Mouse (Mus musculus) adrenal gland, postnatal 10 days (tissue): ENCODE data around the gene Phc1. TPM values are rescaled to one million over a fixed set of nuclear protein-coding genes. Genes with fewer than 3 reads are reported as not detected.

Experiments used
- DNase-seq: peaks from one replicate; pipeline ENCODE4 v3.0.0; 2021; ENCODE audit warnings: mixed read lengths
- total RNA-seq, 2 experiments: library from RNA; stranded (reverse); gene quantifications; 2 replicates each; pipeline ENCODE4 v1.2.3; 2021

Phc1 gene
- total RNA-seq, 2 experiments from 2014 or later = 24.3 to 29.1 TPM

- peak; percentile 81 for DNase-seq
Measured at GRCm38 (mm10) chr6:122339047-122339647, 1.2 kb downstream of the Phc1 start.

- no peak for DNase-seq
Measured at GRCm38 (mm10) chr6:122337546-122337945, 2.8 kb downstream of the Phc1 start.

- no peak for DNase-seq
Measured at GRCm38 (mm10) chr6:122334786-122335340, 5.5 kb downstream of the Phc1 start.

- DNase-seq = no peak
Measured at GRCm38 (mm10) chr6:122333081-122333612, 7.2 kb downstream of the Phc1 start.

GRCm38 (mm10) chr6:122325361-122325975 is 14.9 kb downstream of the Phc1 start:
- DNase-seq = no peak

- DNase-seq = no peak
Measured at GRCm38 (mm10) chr6:122318726-122319125, 21.6 kb downstream of the Phc1 start.

GRCm38 (mm10) chr6:122310187-122310820 is 30.1 kb downstream of the Phc1 start:
- DNase-seq = no peak

GRCm38 (mm10) chr6:122309446-122309960 is 30.9 kb downstream of the Phc1 start:
- no peak for DNase-seq

GRCm38 (mm10) chr6:122308505-122309393 is 31.6 kb downstream of the Phc1 start, which contains the start of gene M6pr:
Gene M6pr (plus strand): TSS chr6:122308720.
- peak; percentile 94 for DNase-seq

GRCm38 (mm10) chr6:122308136-122308504 is 32.2 kb downstream of the Phc1 start:
- no peak for DNase-seq

- no peak for DNase-seq
Measured at GRCm38 (mm10) chr6:122306707-122307106, 33.7 kb downstream of the Phc1 start.

GRCm38 (mm10) chr6:122304790-122305555 is 35.4 kb downstream of the Phc1 start:
- no peak for DNase-seq

GRCm38 (mm10) chr6:122304355-122304754 is 36.0 kb downstream of the Phc1 start:
- peak; percentile 90 for DNase-seq

GRCm38 (mm10) chr6:122303526-122303925 is 36.8 kb downstream of the Phc1 start:
- DNase-seq = peak; percentile 28

- DNase-seq = no peak
Measured at GRCm38 (mm10) chr6:122302661-122303060, 37.7 kb downstream of the Phc1 start.

- no peak for DNase-seq
Measured at GRCm38 (mm10) chr6:122302121-122302520, 38.2 kb downstream of the Phc1 start.

GRCm38 (mm10) chr6:122299621-122300133 is 40.7 kb downstream of the Phc1 start:
- no peak for DNase-seq

- no peak for DNase-seq
Measured at GRCm38 (mm10) chr6:122298223-122298609, 42.1 kb downstream of the Phc1 start.

GRCm38 (mm10) chr6:122297279-122298222 is 42.8 kb downstream of the Phc1 start:
- peak; percentile 29 for DNase-seq

- DNase-seq = no peak
Measured at GRCm38 (mm10) chr6:122296918-122297278, 43.5 kb downstream of the Phc1 start.
